ENCODE assay signal across 11 mouse cellular contexts in the genomic region with DNA sequence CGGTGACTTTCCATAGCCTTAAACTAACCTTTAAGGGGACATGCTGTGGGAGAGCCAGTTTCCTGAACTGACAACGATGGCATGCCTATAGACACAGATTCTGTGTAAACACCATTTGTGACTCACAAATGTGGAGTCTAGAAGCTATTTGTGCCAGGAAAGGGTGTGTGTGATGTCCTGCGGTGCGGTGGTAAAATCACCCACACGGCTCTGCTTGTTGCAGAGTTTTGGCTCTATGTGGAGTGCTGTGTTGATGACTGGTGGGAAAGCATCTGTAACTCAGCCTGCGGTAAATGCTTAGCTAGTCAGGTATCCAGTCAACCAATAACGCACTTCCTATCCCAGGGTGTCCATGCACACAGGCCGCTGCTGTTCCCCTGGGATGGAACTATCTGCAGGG.
"Had no signal": no experiment of that assay in that cellular context is flagged by ENCODE, and none has a peak within 500 bp of the region (broad histone marks: within the 10 kb centered on the region; RNA-seq: fewer than 3 reads in every experiment).

No protein-coding gene starts in this region.

- H3K4me3 ChIP-seq: limb, embryonic 13.5 days; midbrain, embryonic 13.5 days had no signal

- H3K36me3 ChIP-seq: limb, embryonic 13.5 days; midbrain, embryonic 13.5 days had no signal

- H3K4me2 ChIP-seq: limb, embryonic 13.5 days; midbrain, embryonic 13.5 days had no signal

- DNase-seq: kidney, adult 8-10 months; kidney, postnatal 25 days; lung, adult 18-20 months; retina, postnatal 1 day; right cerebral cortex, postnatal 4 days; spleen, adult 18-20 months; thymus, adult 18-20 months; thymus, postnatal 14 days had no signal

- H3K27ac ChIP-seq: limb, embryonic 13.5 days; liver, embryonic 14.5 days; midbrain, embryonic 13.5 days had no signal

- H3K9ac ChIP-seq: limb, embryonic 13.5 days; liver, embryonic 14.5 days; midbrain, embryonic 13.5 days had no signal

- H3K4me1 ChIP-seq: limb, embryonic 13.5 days had no signal

- H3K9me3 ChIP-seq: limb, embryonic 13.5 days; midbrain, embryonic 13.5 days had no signal

- H3K27me3 ChIP-seq: limb, embryonic 13.5 days; midbrain, embryonic 13.5 days had no signal
